Mouse (Mus musculus) embryo, embryonic 11 days (tissue): ENCODE data around the gene Sept4.
A peak's percentile ranks its signal among the peaks of the same experiment; 100 is the strongest.

Source experiments
- DNase-seq: peaks from one replicate; pipeline ENCODE4 v3.0.0-alpha.2; 2015

The Sept4 gene

DNA sequence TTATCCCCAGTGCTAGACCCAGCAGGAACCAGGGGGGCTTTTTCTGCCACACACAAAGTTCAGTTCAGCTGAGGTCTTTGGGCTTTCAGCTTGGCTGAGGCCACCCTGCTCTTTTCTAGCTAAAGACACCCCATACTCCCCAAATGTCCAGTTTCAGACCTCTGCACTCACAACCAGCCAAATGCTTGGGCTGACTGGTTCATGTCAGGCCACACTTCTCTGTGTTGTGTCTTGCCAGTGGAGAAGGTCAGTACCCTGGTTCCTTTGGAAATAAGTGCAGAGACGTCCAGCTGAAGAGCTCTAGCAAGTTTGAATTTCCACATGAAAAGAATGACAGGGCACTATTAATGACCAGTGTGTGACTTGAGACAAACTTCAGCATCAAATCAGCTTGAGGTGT lies 11.0 kb downstream of the Sept4 start:
- DNase-seq = no peak

DNA sequence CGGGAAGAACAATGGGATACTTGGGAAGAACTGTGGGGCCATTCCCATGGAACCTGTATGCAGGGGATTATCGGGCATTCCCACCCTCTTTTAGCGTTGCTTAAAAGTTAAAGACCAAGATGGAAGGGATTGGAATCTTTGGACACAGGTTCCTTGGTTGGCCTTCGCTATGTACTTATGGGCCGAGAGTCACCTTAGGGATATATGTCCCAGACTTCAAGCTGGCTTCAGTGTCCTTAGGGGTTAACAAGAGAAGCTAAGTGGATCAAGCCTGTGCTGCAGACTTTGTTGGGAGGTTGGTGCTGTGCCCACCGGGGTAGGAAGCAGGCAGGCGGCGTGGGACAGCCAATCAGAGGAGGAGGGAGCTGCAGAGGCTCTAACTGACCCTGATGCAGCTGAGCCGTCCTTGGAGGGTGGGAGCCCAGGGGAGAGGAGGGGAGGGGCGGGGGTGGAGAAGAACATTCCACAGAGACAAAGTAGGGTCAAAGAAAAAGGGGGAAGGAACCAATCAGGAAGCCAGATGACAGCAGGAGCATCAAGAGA lies 11.9 kb downstream of the Sept4 start:
- no peak for DNase-seq

DNA sequence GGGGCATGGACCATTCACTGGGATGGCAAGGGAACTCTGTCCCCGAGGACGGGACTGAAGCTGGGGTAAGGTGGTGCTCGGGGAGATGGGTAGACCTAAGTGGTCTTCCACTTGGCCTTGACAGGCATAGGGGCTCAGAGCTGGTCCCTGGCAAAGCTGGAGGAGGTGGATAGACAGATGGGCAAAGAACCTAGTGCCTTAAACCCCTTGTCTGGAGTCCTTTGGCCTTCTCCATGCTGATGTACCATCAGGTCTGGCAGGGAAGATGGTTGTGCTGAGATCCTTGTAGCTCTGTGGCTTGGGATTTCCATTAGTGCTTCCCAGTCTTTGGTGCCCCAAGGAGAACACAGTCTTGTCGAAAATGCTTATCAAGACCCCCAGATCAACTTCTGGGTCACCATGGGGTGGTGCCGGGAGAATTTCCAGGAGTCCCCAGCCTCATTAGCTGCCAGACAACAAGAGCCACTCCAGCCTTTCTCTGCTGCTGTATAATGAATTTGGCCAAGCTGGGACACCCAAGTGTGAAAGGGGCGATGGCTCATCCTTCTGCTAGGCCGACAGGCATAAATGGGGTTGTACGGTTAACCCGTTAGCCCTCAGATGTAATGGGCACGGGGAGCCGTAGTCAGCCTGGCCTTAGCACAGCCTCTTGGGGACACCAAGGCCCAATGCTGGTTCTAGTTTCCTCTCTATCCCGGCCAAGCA lies 12.6 kb downstream of the Sept4 start:
- DNase-seq = no peak

DNA sequence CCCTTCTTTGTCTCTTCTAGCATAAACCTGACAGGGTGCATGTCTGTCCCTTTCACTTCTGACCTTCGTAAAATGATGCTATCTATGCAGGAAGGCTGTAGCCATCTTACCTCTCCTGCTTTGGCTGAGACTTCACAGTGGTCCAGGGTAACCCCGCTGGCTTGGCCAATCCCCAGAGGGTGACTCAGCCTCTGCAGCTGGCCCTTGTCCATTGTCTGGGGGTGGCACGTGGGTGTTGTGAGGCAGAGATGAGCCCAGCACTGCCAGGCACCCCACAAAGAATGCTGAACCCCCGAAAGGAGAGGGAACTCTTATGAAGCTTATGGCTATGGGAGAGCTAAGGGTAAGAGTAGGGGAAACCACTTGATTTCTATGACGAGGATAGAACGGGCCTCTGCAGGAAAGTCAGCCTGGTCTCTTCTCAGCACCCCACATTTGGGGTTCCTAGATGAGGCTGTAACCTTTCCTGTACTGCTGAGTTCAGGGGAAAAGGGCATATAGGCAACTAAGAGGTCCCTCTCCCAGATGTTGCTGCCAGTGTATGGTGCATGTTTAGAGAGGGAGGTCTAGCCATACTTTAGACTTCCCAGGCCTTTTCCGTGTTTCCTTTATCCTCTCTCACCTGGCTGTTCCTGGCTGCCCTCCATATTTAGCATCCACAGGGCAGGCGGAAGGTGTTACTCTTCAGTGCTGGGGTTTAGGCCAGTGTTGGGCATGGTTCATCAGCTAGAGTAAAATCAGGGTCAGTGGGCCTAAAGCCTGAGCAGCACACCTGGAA lies 13.4 kb downstream of the Sept4 start:
- DNase-seq = no peak

DNA sequence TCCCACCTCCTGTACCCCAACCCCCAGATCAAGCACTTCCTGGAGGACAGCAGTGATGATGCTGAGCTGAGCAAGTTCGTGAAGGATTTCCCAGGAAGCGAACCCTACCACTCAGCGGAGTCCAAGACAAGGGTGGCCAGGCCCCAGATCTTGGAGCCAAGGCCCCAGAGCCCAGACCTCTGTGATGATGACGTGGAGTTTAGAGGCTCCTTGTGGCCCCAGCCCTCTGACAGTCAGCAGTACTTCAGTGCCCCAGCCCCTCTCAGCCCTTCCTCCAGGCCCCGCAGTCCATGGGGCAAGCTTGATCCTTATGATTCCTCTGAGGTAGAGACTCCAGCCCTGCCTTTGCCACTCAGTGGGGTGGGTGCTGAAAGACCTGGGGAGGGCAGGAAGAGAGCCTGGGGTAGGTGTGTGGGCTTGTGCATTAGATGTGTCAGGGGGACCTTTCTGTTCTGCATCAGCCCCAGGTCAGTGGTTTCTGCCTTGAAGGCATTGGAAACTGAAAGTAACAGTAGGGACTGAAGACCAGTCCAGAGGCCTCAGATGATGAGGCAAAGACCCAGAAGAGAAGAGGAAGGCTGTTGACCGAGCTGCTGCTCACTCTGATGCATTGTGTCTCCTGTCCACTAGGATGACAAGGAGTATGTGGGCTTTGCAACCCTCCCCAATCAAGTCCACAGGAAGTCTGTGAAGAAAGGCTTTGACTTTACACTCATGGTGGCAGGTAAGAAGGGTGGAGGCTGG lies 14.8 kb downstream of the Sept4 start:
- DNase-seq = no peak

DNA sequence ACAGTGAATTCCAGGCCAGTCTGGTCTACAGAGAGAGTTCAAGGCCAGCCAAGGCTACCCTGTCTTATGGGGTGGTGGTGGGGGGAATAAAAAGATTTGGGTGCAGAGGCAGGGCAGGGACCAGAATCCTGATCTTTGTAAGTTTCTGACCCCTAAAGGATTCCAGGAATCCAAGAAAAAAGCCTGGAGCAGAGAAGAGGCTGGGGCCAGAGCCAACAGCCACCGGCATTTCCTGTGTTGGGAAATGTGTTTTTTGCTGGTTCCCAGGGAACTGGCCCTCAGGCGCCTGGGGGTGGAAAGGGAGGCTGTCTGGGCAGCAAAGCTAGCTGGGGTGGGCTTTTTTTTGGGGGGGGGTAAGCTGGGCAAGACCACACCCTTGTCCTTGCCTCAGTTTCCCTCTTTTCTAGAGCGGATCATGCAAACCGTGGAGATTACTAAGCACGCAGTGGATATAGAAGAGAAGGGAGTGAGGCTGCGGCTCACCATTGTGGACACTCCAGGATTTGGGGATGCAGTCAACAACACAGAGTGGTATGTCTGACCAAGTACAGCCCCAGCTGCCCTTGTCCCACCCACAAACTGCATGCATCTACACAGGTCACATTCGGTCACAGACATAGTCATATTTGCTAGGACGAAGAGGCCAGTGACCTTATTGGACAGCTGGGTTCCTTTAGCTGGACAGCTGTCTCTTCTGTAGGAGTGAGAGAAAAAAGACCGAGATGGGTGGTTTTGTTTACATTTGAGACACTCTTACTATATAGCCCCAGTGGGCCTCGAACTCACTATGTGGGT lies 16.2 kb downstream of the Sept4 start:
- DNase-seq = no peak

DNA sequence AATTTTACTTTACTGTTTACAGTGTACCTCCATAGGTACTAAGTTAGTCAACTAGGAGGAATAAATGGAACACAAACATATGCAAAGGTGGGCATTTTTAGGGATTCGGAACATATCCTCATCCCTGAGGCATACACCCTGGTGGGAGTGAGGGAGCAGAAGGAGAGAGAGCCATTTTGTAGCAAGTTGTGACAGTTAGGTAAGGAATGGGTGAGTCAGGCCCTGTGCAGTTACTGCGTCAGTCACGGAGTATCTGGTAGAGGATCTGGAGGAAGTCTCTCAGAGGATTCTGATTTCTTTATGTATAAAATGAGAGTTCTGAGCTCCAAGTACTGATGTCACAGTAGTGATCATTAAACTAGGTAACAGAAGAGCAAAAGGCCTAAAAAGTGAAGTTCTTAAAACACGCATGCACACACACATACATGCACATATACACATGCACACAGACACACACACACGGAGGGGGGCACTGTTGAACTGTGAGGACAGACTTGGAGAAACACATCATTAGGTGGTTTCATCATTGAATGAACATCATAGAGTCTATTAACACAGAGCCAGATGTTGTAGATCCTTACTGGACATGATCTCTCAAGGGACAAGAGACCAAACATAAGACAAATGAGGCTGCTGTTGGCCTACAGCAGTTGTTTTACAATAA lies 18.6 kb downstream of the Sept4 start:
- no peak for DNase-seq

DNA sequence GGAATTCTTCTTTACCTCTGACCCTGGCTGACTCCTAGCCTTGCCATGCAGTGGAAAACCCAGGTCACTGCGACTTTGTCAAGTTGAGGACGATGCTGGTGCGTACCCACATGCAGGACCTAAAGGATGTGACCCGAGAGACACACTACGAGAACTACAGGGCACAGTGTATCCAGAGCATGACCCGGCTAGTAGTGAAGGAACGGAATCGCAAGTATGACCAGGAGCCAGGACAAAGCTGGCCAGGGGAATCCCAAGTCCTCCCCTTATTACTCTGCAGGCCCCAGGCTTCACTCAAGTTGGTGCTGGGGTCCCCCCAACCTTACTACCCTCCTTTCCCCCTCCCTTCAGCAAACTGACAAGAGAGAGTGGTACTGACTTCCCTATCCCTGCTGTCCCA lies 20.9 kb downstream of the Sept4 start:
- DNase-seq = no peak

DNA sequence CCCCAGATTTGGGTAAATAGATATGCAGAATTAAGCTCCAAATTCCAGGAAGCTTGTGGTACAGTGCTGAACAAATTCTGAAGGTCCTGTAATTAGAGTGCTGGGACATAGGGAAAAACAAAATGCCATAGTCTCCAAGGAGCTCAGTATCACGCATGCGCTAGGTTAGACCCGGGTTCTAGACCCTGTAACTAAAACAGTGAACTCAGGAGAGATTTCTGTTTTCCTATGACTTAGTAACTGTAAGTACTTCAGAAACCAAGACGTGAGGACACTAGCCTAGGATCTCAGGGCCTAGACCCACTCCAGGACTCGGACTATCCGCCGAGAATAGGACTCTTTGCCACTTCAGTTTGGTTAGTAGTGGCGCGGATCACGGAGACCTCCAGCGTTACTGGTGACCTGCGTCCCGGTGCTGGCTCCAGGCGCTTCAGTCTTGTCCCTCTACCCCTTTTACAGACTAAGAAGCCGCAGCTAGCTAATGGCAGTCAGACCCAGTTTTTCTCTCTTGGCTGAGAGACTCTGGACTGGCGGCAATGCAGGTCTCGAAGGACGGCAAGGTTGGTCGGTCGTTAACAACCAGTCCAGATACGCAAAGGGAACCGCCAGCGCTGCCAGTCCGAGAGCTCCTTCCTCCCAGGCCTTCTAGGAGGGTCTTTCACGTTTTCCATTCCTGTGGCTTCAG lies 22.3 kb downstream of the Sept4 start:
- DNase-seq = peak; percentile 51

DNA sequence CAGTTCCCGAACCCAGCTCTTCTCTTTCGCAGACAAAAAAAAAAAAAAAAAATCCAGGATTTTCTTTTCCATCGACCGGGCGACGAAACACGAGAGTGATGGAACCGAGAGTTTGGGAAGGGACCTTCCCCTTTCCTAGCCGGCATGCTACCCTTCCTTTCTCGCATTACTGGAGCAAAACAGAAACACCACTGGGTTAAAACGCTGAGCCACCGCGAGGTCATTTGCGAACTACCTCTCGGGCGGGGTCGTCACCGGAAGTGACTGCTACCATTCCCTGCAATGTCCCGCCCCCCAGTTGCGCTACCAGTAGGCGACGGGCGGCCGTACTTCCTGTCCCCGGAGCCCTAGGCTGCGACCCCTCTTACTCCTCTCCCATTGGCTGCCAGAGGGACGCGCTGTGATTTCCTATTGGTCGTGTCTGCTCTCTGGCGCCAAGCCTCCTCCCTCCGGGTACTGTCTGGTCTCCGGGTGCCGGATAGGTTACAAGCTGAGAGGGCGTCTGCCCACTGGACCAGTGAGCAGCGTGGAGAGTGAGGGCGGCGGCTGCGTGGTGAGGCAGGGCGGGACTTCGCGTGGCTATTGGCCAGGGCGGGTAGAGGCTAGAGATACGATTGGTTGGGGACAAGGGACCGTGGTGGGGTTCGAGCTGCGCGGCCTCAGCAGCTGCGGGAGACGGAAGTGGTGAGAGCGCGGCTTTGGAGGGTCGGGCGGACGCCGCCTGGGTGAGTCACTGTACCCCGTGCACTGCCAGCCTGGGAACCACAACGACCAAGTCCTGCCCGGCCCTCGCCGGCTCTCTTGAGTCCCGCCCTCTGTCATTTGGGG lies 23.0 kb downstream of the Sept4 start, which contains the start of gene Mtmr4:
Gene Mtmr4 (plus strand): TSS at position 637 of the 828 bp plus-strand sequence.
- DNase-seq = peak; percentile 98

DNA sequence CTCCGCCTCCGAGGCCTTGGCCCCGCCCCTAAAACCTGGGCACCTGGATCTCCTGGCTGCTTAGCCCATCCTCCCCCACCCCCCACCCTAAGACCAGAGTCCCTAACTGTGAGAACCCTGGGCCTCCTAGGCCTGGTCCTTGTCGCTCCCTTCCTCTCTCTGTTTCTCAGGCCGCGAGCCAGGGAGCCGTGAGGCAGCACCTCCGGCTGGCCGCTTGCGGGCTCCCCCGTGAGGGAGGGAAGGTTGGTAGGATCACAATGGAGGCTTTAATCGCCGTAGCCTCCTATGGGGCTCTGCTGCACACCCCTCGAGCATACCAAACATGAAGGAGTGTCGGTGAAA lies 23.6 kb downstream of the Sept4 start:
- no peak for DNase-seq

DNA sequence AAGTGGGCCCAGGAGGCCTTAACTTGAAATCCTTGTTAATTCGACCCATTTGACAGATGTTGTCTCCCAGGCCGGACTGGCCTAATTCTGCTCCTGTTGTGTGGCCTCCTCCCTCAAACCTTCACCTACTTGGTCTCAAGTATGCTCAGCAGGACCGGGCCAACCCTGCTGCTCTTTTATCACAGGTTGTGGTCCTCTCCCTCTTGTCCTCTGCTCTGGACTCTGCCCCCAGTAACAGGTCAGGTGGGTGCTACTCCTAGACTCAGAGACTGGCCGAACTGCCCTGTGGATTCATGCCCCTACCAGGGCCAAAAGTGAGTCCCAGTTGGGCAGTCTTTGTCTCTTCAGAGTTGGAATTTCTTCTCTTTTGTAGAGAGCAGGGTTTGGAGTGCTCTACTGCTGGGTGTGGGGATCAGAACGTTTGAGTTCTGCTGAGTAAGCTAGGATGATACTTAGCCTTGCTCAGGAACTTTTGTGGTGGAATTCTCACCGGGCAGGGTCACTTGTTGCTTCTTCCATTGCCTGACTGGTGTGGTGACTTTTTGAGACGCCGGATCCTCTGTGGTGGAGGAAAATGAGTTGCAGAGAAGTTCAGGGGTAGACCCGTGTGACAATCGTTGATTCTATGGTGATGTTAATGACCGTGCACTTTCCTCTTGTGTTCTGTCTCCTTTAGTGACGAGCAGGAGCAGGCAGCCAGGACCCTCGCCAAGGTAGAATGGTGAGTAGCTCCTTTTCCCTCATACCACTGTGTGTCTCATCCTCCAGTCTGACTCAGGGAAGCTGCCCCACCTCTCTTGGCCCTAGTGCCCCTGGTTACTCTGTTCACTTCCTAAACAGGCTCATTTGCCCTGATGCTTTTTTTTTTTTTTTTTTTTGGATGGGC lies 24.3 kb downstream of the Sept4 start:
- DNase-seq = no peak

DNA sequence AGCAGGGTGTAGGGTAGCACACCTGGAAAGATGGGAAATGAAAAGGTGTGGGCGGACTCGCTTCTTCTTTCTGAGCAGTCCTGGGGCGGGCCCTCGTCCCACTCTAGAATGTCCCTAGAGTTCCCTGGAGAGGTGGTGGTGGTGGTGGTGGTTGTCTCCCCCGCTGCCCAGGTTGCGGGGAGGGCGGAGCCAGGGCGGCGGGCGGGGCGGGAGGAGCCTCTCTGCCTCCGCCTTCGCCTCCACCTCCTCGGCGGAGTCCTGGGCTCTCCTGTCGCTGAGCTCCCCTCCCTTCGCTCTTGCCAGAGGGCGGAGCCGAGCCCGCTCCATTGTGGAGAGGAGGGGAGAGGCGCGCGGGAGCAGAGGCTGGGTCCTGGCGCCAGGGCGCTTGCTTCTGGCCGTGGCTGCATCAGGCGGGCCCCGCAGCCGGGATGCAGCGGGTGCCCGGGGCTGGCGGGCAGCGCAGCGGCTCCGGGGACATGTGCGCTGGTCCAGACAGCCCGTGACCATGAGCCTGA lies 26.7 kb downstream of the Sept4 start:
- DNase-seq = peak; percentile 95

DNA sequence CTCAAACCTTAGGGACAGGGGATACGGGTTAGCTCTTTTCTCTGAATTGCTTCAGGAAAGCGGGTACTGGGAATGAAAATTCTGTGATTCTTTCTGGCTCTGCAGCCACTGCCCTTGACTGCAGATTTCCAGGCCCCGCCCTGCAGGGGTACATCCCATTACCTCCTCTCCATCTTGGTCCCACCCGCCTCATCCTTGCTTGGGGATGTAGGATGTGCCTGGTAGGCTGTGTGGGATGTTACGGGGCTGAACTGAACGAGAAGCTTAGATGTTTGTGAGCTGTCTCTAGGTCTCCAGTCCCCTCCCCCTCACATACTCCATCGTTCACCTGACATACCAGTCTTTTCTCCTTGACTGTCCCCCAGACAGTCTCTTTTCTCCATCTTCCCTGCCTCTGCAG lies 27.3 kb downstream of the Sept4 start:
- peak; percentile 46 for DNase-seq

DNA sequence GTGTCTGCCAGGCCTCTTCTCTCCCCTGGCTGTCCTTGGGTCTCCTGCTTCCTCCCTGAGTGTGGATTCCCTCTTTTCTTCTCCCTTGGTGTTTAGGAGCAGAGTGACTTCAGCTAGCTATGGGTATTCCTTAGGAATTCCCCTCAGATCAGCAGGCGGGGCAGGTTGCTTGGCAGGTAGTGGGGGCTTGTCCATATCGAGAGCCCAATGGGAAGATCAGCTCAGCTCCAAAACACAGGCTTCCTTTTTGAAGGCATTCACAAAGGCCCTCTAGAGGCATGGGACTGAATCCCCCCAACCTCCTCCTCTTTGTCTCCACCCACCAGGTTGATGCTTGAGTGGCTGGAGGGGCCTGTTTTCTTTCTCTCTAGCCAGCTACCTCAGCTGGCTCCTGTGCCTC lies 27.8 kb downstream of the Sept4 start:
- peak; percentile 48 for DNase-seq

DNA sequence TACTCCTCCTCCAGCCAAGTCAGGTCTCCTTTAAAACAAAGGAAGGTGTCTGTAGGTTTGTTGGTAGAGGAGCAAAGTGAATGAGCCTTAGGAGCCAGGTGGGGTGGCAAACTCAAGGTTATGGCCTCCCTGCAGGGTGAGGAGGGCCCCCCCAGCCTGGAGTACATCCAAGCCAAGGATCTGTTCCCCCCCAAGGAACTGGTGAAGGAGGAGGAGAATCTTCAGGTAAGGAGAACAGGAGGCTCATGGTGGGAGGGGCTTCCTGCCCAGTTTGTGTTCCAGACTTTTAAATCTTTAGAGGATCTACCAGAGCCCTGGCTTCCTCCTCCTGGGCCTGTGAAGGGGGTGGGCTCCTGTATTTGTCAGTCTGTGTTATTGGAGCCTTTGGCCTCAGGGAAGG lies 28.4 kb downstream of the Sept4 start:
- DNase-seq = no peak

DNA sequence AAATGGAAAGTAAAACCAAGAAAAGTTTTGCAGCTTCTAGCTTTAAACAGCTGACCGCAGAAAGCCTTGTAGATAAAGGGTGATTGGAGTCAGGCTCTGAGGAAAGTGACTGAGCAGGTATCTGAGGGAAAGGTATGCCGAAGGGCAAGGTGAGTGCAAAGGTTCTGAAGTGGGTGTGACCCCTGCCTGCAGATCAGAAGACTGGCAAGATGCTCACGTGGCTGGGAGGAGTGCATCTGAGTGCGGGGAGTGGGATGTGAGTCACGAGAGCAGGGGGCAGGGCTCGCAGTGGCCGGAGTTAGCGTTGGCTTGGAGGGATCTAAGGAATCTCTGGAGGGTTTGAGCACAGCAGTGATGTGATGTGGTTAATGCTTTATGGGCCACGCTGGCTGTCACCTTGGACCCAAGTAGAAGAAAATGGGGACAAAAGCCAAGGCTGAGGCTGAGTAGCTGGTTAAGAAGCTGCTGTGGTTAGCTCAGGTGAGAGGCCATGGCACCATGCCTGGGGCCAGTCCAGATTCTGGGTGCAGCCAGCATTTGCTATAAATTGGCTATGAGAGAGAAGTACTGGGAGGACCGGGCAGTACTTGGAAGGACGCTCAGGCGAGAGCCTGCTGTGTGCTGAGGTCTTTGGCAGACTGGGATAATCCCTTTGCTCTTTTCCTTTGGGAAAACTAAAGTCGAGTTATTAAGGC lies 30.8 kb downstream of the Sept4 start:
- no peak for DNase-seq

DNA sequence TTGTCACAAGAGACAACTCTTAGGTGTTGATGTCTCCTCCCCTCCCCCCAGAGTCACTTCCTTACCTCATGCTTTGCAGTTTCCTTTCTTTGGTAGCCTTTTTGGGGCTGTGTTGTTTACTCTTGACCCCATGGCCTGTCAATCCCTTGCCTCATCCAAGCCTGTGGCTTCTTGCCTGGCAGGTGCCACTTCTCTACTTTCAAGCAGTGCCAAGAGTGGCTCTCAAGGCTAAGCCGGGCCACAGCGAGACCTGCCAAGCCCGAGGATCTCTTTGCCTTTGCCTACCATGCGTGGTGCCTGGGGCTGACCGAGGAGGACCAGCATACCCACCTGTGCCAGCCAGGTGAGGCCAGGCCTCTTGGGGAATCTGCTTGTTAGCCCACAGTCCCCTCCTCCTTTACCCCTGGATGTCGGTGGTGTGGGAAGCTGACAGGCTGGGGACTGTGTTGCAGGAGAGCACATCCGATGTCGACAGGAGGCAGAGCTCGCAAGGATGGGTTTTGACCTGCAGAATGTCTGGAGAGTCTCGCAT lies 31.7 kb downstream of the Sept4 start:
- no peak for DNase-seq
